Mouse (Mus musculus) olfactory bulb, adult 2 months (tissue): ENCODE data around the gene Fgfr2. TPM values are rescaled to one million over a fixed set of nuclear protein-coding genes. Genes with fewer than 3 reads are reported as not detected.

Source experiments
- H3K27ac ChIP-seq: fragments of 200-500 bp; 2 replicates; pipeline ENCODE4 v1.5.1; 2012; ENCODE audit warnings: low read depth, low read length; ENCODE audit not compliant: insufficient read depth
- H3K4me1 ChIP-seq: fragments of 200-500 bp; 2 replicates; pipeline ENCODE4 v1.6.1; 2012; ENCODE audit warnings: low read length; ENCODE audit not compliant: control insufficient read depth, insufficient read depth
- H3K4me3 ChIP-seq: fragments of 200-500 bp; 2 replicates; pipeline ENCODE4 v1.5.1; 2012; ENCODE audit warnings: mild to moderate bottlenecking, low read depth, low read length, moderate library complexity; ENCODE audit not compliant: insufficient read depth
- CTCF ChIP-seq: fragments of 200-500 bp; IDR thresholded peaks from 2 replicates; pipeline ENCODE4 v1.5.1; 2012; ENCODE audit warnings: low read depth, mild to moderate bottlenecking, low read length, moderate library complexity; ENCODE audit not compliant: insufficient read depth
- POLR2A ChIP-seq: fragments of 200-500 bp; IDR thresholded peaks from 2 replicates; pipeline ENCODE4 v1.6.1; 2012; ENCODE audit warnings: mild to moderate bottlenecking, low read depth, low read length, moderate library complexity; ENCODE audit not compliant: insufficient read depth
- WGBS: fragments of 180-500 bp; shearing (Covaris S2); methylation state at CpG from one replicate; pipeline ENCODE4 v1.1.7; 2018; 5-methylcytosine and 5-hydroxymethylcytosine counted together
- polyA plus RNA-seq: library from polyadenylated mRNA; stranded (reverse); fragments of >200 nt; gene quantifications from 2 replicates; pipeline ENCODE4 v1.2.4, GENCODE M21; 2012; ENCODE audit warnings: low replicate concordance; ENCODE audit not compliant: missing spikeins, insufficient read depth, insufficient read length

Gene Fgfr2
- polyA plus RNA-seq, 1 experiment = not detected

- Histone ChIP-seq H3K27ac (no peak overlapping the region), H3K4me1 (peaks cover 15% of the 10 kb centered on the region), H3K4me3 (no peak overlapping the region)
- 76% methylated on average over 4 of the region's 4 CpGs for WGBS
- TF ChIP-seq CTCF = no peak
- no peak for TF ChIP-seq POLR2A
Observed at GRCm38 (mm10) chr7:130810238-130810637, 2312.9 kb downstream of the Fgfr2 start.

DNA sequence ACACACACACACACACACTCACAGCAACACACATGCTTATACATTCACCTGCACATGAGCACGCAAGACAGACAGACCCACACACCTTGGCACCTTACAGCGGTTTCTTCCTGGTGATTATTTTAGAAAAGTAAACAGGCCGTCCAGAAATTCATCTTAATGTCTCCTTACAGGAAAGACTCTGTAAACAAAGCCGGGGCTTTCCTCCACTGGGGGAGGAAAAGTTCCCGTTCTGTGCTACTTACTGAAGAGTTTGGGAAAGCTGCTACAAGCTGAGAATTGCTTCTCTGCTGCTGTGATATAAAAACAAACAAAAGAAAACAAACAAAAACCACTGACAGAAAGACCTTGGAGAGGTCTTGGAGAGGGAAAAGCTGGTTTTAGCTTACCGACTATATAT, 2314.5 kb downstream of the Fgfr2 start:
- Histone ChIP-seq H3K27ac (peak overlapping the region; percentile 94), H3K4me1 (peaks cover 17% of the 10 kb centered on the region), H3K4me3 (no peak overlapping the region)
- TF ChIP-seq POLR2A (no peak), CTCF (no peak)
- WGBS = 46% methylated on average over 6 of the region's 6 CpGs

DNA sequence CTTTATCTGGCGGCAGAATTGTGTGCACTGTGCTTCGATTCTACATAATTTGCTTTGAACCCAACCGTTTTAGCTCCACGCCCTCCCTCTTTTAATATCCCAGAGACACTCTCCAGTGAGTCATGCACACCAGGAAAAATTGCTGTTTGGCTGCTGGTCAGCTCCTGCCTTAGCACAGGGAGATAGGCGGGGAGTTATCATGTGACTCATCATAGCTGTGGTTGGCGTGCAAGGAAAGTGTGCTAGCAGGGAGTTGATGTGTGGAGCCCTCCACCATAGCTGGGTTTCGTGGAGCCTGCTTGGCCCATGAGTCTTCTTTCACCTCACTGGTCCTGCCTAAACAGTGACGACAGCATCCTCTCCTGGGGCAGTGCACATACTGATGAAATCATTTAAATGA, 2315.4 kb downstream of the Fgfr2 start:
- 19% methylated on average over 8 of the region's 8 CpGs for WGBS
- peak overlapping the region; percentile 94 for H3K27ac ChIP-seq
- peaks cover 20% of the 10 kb centered on the region for H3K4me1 ChIP-seq
- TF ChIP-seq POLR2A (no peak), CTCF (no peak)
- H3K4me3 ChIP-seq = no peak overlapping the region

- Histone ChIP-seq H3K4me3 (no peak overlapping the region), H3K4me1 (peaks cover 20% of the 10 kb centered on the region), H3K27ac (no peak overlapping the region)
- WGBS = 86% methylated on average over 5 of the region's 5 CpGs
- TF ChIP-seq POLR2A (no peak), CTCF (no peak)
Observed at GRCm38 (mm10) chr7:130804991-130805390, 2318.2 kb downstream of the Fgfr2 start.

DNA sequence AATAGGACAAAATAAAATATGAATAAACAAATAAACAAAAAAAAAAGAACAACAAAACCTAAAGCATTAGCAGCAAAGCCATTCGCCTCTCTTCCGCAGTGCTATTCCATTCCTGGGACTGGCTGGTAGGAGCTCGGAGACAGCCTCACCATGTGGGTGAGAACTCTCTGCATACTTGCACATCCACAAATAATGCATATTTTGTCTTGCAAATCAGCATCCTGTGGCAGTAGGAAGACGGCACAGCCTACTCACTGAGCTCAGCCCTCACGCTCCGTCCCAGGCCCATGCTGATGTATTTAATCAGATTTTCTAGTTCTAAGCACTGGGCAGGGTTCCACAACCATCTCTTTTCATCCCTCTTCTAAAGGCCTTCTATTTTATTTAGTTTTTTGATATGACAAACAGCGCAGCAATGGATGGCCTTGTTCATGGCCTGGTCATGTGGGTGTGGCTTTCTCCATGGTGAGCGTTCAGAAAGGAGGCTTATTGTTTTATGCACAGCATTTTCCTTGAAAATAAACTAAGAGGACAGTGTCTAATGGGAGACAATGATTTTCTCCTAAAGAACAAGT, 2319.8 kb downstream of the Fgfr2 start:
- WGBS = 62% methylated on average over 8 of the region's 8 CpGs
- TF ChIP-seq CTCF (no peak), POLR2A (no peak)
- no peak overlapping the region for H3K27ac ChIP-seq
- no peak overlapping the region for H3K4me3 ChIP-seq
- peaks cover 17% of the 10 kb centered on the region for H3K4me1 ChIP-seq

GRCm38 (mm10) chr7:130801811-130802210, 2321.3 kb downstream of the Fgfr2 start:
- TF ChIP-seq CTCF (no peak), POLR2A (no peak)
- Histone ChIP-seq H3K27ac (no peak overlapping the region), H3K4me3 (no peak overlapping the region), H3K4me1 (peaks cover 9% of the 10 kb centered on the region)
- 94% methylated on average over 4 of the region's 4 CpGs for WGBS

- no peak for TF ChIP-seq POLR2A
- TF ChIP-seq CTCF = no peak
- H3K4me1 ChIP-seq = peaks cover 7% of the 10 kb centered on the region; the same call in 1 of the 2 replicates
- no peak overlapping the region for H3K4me3 ChIP-seq
- WGBS = 77% methylated on average over 4 of the region's 4 CpGs
- H3K27ac ChIP-seq = no peak overlapping the region
Observed at GRCm38 (mm10) chr7:130800681-130801080, 2322.5 kb downstream of the Fgfr2 start.

- TF ChIP-seq POLR2A = no peak
- TF ChIP-seq CTCF = no peak
- Histone ChIP-seq H3K27ac (no peak overlapping the region), H3K4me1 (0 out of 2 replicates have a peak, but pooled peaks cover 5% of the 10 kb centered on the region), H3K4me3 (no peak overlapping the region)
- 89% methylated on average over 10 of the region's 10 CpGs for WGBS
Observed at GRCm38 (mm10) chr7:130799418-130799817, 2323.7 kb downstream of the Fgfr2 start.

- WGBS = 95% methylated on average over 6 of the region's 6 CpGs
- 0 out of 2 replicates have a peak, but pooled peaks cover 3% of the 10 kb centered on the region for H3K4me1 ChIP-seq
- no peak overlapping the region for H3K4me3 ChIP-seq
- H3K27ac ChIP-seq = no peak overlapping the region
- TF ChIP-seq CTCF = no peak
- TF ChIP-seq POLR2A = no peak
Observed at GRCm38 (mm10) chr7:130797524-130797923, 2325.6 kb downstream of the Fgfr2 start.
